Mouse (Mus musculus) adrenal gland, postnatal 25 days (tissue): ENCODE results near the gene Reck. TPM values are rescaled to one million over a fixed set of nuclear protein-coding genes. Genes with fewer than 3 reads are reported as not detected.

Source experiments
- total RNA-seq: library from RNA; stranded (reverse); gene quantifications from 2 replicates; pipeline ENCODE4 v1.2.3, GENCODE M21; 2021

Gene Reck
- total RNA-seq, 1 experiment from 2014 or later: 16.1 TPM

Other genes starting within 250 kb of the Reck start
- gene Npr2, start 243.6 kb upstream of the Reck start, total RNA-seq: 26.9 and 37.9 TPM in 2 replicates
- gene Spag8, start 221.9 kb upstream of the Reck start, total RNA-seq: 0.55 TPM in 1 of 2 replicates, not detected in the other
- gene Hint2, start 219.1 kb upstream of the Reck start, total RNA-seq: 63.7 and 75.0 TPM in 2 replicates
- gene Tmem8b, start 206.6 kb upstream of the Reck start, total RNA-seq: 4.3 and 7.4 TPM in 2 replicates
- 0.21 TPM in 1 of 2 replicates, not detected in the other for gene Fam221b, start 206.4 kb upstream of the Reck start, total RNA-seq
- gene Olfr70, start 174.7 kb upstream of the Reck start, total RNA-seq: not detected in 2 replicates
- not detected in 2 replicates for gene Olfr71, start 165.3 kb upstream of the Reck start, total RNA-seq
- 1.5 and 1.9 TPM in 2 replicates for gene Hrct1, start 148.3 kb upstream of the Reck start, total RNA-seq
- gene Spaar, start 145.5 kb upstream of the Reck start, total RNA-seq: 2.1 and 2.7 TPM in 2 replicates
- gene Olfr159, start 104.5 kb upstream of the Reck start, total RNA-seq: not detected in 2 replicates
- not detected in 2 replicates for gene Olfr156, start 51.6 kb upstream of the Reck start, total RNA-seq
- not detected in 2 replicates for gene Olfr157, start 35.3 kb upstream of the Reck start, total RNA-seq
- not detected in 2 replicates for gene Olfr155, start 24.0 kb upstream of the Reck start, total RNA-seq
- 2.4 and 3.1 TPM in 2 replicates for gene Glipr2, start 81.9 kb downstream of the Reck start, total RNA-seq
- gene Ccin, start 108.0 kb downstream of the Reck start, total RNA-seq: not detected in 2 replicates
- gene Clta, start 128.9 kb downstream of the Reck start, total RNA-seq: 169 and 173 TPM in 2 replicates
- 28.7 and 40.6 TPM in 2 replicates for gene Gne, start 208.6 kb downstream of the Reck start, total RNA-seq